Mouse (Mus musculus) left cerebral cortex, adult 2 months (tissue): ENCODE data around the gene Ablim2. TPM values are rescaled to one million over a fixed set of nuclear protein-coding genes. Genes with fewer than 3 reads are reported as not detected.

Source experiments
- DNase-seq, 2 experiments: peaks; one replicate each; pipeline ENCODE4 v3.0.0; 2021 to 2022; ENCODE audit warnings: low spot score in 2 of 2, mixed read lengths in 1 of 2; ENCODE audit errors: extremely low spot score in 1 of 2
- H3K27ac ChIP-seq: fragments of 200-600 bp; 2 replicates; pipeline ENCODE4 v1.8.1; 2022
- H3K4me3 ChIP-seq: fragments of 200-600 bp; 2 replicates; pipeline ENCODE4 v1.8.1; 2022
- CTCF ChIP-seq: fragments of 200-600 bp; IDR thresholded peaks from 2 replicates; pipeline ENCODE4 v1.8.1; 2022; ENCODE audit warnings: antibody characterized with exemption, mild to moderate bottlenecking, moderate library complexity
- intact Hi-C: fragments of 180-260 bp; cut with DNase I; formaldehyde crosslinking; loops from one replicate; pipeline ENCODE4 v1.15.1; 2025
- total RNA-seq, 2 experiments: library from RNA; stranded (reverse); gene quantifications; 2 replicates each; pipeline ENCODE4 v1.2.3; 2021

Ablim2 gene
- total RNA-seq, 2 experiments from 2014 or later = 191 to 208 TPM

GRCm38 (mm10) chr5:35756997-35757638 lies 562 bp upstream of the Ablim2 start:
- intact Hi-C loops = loop anchor here (1.0 to 5.0 kb wide), 2 partner anchors 40 to 55 kb away; no protein-coding TSS in a partner anchor
- DNase-seq = peak; percentile 76 to 81
- H3K4me3 ChIP-seq = peak overlapping the region; percentile 77
- peak overlapping the region; percentile 72 for H3K27ac ChIP-seq
- TF ChIP-seq CTCF = no peak

GRCm38 (mm10) chr5:35758081-35759053 lies 687 bp downstream of the Ablim2 start:
- TF ChIP-seq CTCF = no peak
- DNase-seq = peak; percentile 65 to 68
- H3K27ac ChIP-seq = peak overlapping the region; percentile 95
- intact Hi-C loops = loop anchor here (5.0 kb wide), 1 partner anchor 39 kb away; no protein-coding TSS in a partner anchor
- peak overlapping the region; percentile 77 for H3K4me3 ChIP-seq

DNA sequence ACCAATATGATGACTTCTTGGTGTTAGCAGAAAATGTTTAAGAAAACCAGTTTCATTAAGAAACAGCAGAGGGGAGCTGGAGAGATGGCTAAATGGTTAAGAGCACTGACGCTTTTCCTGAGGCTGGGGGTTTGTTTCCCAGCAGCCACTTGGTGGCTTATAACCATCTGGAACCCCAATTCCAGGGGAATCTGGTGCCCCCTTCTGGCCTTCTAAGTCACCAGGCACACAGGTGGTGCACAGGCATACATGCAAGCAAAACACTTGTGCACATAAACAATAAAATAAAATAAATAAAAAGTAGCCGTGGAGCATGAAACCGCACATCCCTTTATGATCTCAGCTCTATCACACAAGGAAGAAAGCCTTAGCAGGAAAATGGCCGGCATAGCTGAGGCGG lies 3.6 kb downstream of the Ablim2 start:
- Histone ChIP-seq H3K27ac (no peak overlapping the region), H3K4me3 (no peak overlapping the region)
- TF ChIP-seq CTCF = peak; percentile 13; the same call in 1 of the 2 replicates
- DNase-seq = no peak
- intact Hi-C loops = no loop called here

- no peak for DNase-seq
- TF ChIP-seq CTCF = no peak
Observed at GRCm38 (mm10) chr5:35762388-35762787, 4.7 kb downstream of the Ablim2 start.

DNA sequence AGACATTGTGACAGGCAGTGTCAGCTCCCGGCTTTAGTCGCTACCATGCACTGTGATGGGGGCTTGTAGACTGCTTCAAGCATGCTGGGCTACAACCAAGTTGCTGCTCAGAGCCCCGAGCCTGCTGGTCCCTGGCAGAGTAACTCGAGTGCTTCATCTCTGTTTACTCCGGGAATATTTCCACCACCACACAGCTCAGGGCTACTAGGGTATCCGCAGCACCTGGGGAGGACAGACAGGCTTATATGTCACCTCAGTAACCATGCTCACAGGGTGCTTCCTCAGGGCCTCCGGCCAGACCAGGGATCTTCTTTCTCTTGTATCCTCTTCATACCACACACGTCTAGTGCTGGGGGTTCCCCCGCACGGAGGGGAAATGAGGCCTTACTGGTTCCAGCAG lies 5.2 kb downstream of the Ablim2 start:
- Histone ChIP-seq H3K4me3 (no peak overlapping the region), H3K27ac (peak overlapping the region; percentile 24; the same call in 1 of the 2 replicates)
- intact Hi-C loops = no loop called here
- no peak for TF ChIP-seq CTCF
- no peak for DNase-seq

More at GRCm38 (mm10) chr5:35762388-35762787, 4.7 kb downstream of the Ablim2 start:
- peak overlapping the region; percentile 24; the same call in 1 of the 2 replicates for H3K27ac ChIP-seq
- intact Hi-C loops = no loop called here
- no peak overlapping the region for H3K4me3 ChIP-seq

- TF ChIP-seq CTCF = no peak
- intact Hi-C loops = no loop called here
- no peak overlapping the region for H3K4me3 ChIP-seq
- H3K27ac ChIP-seq = no peak overlapping the region
- DNase-seq = no peak
Observed at GRCm38 (mm10) chr5:35765909-35766308, 8.2 kb downstream of the Ablim2 start.

DNA sequence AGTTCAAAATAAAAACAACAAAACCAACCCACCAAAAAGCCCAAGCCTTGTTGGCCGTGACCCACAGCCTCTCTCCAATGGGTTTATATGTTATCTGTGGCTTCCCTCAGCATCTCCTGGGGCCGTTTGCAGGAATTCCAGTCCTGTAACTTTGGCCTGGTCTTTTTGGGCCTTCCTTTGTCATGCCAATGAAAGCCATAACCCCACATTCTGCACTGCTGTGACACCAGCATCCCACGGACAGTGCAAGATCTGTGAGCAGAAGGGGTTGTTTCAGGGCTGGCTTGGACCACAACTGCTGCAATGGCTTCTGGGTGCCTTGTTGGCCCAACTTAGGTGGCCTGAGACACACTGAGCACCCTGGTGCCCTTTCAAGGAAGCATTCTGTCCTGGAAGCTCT lies 10.8 kb downstream of the Ablim2 start:
- intact Hi-C loops = no loop called here
- no peak overlapping the region for H3K4me3 ChIP-seq
- no peak for DNase-seq
- no peak overlapping the region for H3K27ac ChIP-seq
- no peak for TF ChIP-seq CTCF

GRCm38 (mm10) chr5:35768997-35769396 lies 11.3 kb downstream of the Ablim2 start:
- TF ChIP-seq CTCF = no peak
- DNase-seq = no peak
- no peak overlapping the region for H3K27ac ChIP-seq
- no peak overlapping the region for H3K4me3 ChIP-seq
- intact Hi-C loops = no loop called here

DNA sequence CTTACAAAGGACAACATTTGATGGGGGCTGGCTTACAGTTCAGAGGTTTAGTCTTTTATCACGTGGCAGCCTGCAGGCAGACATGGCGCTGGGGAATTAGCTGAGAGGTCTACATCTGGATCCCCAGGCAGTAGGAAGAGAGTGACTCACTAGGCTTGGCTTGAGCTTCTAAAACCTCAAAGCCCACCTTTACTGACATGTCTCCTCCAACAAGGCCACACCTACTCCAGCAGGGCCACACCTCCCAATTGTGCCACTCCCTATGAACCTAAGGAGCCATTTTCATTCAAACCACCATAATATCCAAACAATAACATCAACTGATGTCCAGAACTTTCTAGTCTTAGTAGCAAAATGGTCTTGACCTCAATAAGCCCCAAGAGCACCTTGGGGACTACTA lies 12.6 kb downstream of the Ablim2 start:
- DNase-seq = no peak
- intact Hi-C loops = no loop called here
- Histone ChIP-seq H3K27ac (no peak overlapping the region), H3K4me3 (no peak overlapping the region)
- TF ChIP-seq CTCF = no peak

- no peak for TF ChIP-seq CTCF
- DNase-seq = no peak
- Histone ChIP-seq H3K4me3 (no peak overlapping the region), H3K27ac (no peak overlapping the region)
- intact Hi-C loops = no loop called here
Observed at GRCm38 (mm10) chr5:35770891-35771663, 13.4 kb downstream of the Ablim2 start.
